Mouse (Mus musculus): ENCODE measurements at regions not wholly inside any gene's neighbourhood (a gene's known extent, or its start where the extent isn't known, plus 50 kb on each side); places are given as distances from the start of the nearest gene placed in this dataset.
A peak's percentile ranks its signal among the peaks of the same experiment; 100 is the strongest.

DNA sequence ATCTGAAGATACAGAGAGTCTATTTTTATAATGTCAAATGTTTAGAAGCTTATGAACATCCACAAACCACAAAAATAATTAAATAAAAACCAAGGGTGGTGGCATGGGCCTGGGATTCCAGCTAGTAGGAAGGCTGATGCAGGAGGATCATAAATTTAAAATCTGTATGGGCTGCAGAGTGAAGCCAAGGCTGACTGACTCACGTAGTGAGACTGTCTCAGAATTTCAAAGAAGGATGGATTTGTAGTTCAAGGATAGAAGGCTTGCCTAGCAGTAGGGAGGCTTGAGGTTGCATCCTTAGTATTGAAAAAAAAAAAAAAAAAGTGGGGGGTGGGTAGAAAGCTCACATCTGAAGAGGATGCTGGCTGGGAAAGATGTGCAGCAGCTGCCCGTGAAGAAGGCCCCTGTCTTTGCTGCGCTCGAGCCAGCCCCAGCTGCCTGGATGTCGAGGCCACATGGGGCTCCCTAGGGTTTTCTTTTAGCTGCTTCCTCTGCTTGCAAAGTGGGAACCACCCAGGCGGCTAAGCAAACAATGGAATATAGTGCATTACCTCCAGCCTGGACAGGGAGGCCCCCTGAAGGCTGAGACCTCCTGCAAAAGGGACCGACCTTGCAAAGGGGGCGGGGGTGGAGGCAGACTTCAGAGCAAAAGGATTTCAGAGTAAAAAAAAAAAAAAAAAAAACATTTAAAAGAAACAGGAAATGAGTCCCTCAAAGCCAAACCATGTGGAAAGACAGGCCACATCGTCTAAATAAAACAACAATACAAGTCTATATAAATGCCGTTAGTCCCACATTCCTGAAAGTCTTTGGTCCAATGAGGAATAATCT is 101.3 kb downstream of the Tmco5 start:
- peak in 1 of 2 experiments; percentile 35 for DNase-seq (ENCODE audit: low spot score in 2 of 2)

DNA sequence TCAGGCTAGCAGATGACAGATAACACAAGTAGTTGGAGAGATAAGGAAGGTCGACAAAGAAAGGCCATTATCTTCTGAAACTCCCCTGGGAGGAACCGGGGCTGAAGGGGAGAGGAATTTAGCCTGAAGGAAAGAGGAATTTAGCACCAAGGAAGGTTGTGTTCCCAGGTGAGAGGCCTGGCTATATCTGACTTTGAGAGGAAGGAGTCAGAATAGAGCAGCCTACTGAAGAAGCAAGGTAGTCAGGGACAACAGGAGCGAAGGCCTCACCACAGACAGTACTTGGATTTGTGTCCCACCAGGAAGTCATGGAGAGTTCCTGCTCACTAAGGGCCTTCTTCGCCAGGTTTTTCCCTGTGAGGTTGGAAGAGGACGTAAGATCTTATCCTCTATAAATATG is 102.2 kb downstream of the Tmco5 start:
- no peak for DNase-seq (ENCODE audit: low spot score in 2 of 2)

DNA sequence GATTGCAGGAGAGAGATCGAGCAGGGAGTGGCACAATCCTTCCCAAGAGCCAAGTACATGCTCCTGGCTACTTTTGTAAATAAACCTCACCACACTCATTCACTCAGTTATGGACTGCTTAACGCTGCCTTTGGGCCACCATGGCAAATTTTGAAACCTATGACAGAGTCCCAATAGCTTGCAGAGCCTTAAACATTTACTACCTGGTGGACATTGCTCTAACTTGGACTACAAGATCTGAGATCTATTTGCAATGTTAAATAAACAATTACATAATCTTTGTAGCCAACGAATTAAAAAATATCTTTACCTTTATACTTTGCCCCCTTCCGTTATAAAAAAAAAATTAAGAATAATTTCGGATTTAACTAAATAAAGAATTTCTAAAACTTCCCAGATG is 104.9 kb downstream of the Tmco5 start:
- DNase-seq (ENCODE audit: low spot score in 2 of 2), result no peak

DNA sequence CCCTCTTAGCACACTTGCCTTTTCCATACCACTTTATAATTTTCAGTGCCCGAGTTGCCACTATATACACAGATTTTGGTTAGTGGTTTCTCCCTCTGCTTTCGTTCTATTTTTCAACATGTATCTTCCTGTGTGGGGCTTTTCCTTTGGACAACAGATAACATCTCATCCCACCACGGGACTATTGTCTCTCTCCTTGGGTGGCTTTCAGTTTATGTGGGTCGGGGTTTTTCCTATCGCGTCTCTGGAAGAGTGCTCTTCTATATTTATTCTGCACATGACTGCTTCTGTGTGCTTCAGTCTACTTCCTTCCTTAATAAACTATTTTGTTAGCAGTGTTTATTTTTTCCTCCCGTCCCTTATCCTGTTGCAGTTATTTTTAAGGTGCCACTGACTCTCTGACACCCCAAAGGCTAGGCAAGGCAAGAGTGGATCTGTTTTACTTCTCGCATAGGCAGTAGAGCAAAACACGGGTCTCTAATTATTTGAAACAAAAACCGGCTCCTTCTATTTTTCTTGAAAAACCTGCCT is 105.4 kb downstream of the Tmco5 start:
- DNase-seq (ENCODE audit: low spot score in 2 of 2), result no peak

DNA sequence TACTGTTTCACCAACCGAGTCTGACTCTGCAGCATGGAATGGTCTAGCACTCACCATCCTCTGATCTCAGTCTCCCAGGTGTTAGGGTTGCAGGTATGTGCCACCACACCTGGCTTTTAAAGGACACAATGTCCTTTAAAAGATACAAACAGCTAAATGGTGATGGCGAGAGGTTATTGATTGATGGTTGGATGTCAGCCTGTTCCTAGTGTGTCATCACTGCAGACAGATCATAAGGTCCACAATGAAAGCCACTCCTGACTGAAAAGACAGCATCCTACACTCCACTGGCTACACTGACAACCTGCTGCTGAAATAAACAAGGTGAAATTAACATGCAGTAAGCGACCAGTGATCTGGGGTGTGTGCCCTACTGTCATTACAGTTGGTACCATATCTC is 106.1 kb downstream of the Tmco5 start:
- no peak for DNase-seq (ENCODE audit: low spot score in 2 of 2)

DNA sequence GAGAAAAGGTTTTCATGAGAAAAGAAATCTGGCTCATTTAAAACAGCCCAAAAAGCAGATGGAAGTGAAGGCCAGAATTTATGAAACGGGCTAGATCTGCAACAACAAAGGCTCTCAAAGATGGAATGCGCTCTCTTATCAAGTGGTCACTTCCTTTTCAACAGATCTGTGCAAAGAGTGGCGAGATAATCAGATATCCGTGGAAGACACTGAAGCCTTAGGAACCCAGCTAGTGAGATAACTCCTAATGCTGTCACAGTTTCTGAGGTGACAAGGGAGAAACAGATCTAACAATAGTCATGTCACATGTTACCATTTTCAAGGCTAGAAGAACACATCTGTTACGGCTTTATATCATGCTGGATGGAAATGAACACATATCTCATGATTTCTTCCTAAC is 107.1 kb downstream of the Tmco5 start:
- DNase-seq (ENCODE audit: low spot score in 2 of 2), result no peak

DNA sequence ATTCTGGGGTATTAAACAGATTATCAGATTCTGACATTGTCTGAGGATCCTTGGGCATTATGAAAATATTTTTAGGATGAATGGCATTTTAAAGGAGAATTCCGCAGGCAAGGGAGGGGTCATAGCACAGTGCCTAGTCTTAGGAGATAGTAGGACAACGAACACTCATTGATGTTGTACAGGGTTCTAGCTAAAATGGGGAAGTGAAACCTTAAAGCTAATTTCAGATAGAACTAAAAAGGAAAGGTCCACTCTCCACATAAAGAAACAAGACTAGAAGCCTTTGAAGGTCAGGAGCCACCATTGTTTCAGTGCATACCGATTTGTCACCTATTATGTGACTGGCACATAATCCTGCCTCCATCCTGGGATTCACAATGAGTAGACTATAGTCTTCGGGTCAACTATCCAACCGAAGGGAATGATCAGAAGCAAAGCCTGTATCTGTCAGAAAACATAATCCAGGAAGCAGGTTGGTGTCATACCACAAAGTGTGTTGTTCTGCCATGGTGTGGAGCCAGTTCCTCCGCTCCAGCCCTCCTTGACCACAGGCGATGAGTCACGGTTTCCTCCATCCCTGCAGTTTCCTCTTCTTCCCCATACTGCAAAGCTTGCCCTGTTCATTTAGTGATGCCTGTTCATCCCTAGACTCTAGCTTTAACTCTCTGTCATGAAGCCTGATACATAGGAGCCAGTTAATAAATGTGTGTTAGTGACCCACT is 110.6 kb downstream of the Tmco5 start:
- no peak for DNase-seq (ENCODE audit: low spot score in 2 of 2)

DNA sequence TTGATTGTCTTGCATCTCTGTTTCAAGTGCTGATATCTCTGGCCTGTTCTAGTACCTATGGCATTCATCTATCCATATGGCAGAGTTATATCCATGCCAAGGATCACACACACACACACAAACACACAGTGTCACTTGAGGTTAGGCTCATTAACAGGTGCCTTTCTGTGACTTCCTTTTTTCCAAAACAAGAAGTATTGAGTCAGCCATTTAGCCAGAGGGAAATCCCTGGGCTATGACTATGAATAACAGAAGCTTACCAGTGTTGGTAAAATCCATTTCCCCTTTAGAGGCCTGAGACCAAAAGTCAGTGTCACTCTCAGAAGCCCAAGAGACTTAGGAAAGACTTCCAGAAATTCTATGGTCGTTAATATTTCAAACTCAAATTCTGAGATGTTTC is 111.6 kb downstream of the Tmco5 start:
- DNase-seq (ENCODE audit: low spot score in 2 of 2), result no peak

DNA sequence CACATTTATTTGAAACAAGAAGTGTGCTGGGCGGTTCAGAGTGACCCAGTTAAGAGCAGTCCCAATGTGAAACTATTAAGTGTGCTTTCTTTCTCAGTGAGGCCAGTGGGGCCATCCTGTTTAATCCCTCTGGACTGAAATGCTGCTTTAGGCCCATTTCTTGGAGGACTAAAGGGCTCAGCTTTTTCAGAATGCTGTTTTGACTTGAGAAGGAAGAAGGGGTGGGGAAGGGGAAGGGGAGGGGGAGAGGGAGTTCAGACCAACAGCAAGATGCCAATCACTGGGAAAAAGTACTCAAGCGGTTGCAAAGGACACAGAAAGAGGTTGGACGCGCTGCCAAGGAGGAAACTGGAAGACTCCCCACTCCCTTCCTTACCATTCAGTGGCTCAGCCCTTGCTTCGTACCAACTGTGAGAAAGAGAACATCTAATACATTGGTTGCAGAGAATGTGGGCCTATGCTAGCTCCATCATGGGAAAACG is 113.1 kb downstream of the Tmco5 start:
- no peak for DNase-seq (ENCODE audit: low spot score in 2 of 2)

DNA sequence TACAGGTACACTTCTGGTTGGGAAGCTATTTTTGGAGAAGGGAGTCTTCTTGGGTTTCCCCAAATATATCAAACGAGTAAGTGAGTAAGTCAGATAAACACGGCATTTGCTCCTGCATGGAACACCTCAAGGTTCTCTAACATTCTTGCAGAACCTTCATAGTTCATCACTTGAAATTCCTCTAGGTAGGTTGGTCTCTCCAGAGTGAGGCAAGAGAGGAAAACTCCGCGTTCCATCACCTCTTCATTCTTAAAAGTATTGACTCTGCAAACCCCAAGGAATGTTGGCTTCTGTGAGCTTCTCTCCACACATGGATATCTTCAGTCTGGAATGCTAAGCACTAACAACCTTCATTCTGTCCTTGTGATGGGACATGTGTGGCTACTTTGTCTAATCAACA is 115.2 kb downstream of the Tmco5 start:
- no peak for DNase-seq (ENCODE audit: low spot score in 2 of 2)

DNA sequence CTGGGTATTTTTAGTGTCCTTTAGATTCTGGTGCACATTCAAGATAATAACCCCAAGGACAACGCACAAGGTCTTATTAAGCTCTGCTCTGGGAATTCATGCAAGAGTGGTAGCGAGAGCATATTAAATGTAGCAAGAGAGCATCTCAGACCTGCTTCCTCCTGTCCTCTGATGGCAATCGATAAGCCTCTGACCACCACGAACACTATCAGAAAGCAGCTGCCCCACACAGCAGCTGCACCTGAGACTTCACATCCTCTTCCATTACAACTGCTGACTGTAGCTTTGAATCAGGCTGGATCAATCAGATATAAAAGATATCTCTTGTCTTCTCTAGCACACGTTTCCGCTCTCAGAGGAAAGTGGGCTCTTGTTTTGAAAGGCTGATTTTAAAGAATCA is 117.8 kb downstream of the Tmco5 start:
- no peak for DNase-seq (ENCODE audit: low spot score in 2 of 2)

DNA sequence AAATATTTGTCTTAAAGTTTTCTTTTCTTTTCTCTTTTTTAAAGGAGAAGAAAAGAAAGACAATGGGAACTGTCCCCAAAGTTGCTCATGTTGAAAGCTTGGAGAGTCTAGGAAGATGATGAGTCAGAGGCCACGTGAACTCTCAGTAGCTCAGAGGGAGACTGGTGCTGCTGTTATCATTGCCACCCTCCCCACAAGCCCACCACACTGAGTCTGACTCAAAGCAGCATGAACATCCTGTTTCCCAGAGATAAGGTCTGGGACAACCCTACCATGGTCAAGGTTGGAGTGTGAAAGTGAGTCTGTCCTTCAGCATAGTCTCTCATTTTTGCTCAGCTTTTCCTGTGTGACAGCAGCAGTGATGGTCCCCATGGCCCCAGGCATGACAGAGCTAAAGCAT is 120.3 kb downstream of the Tmco5 start:
- DNase-seq (ENCODE audit: low spot score in 2 of 2), result no peak

DNA sequence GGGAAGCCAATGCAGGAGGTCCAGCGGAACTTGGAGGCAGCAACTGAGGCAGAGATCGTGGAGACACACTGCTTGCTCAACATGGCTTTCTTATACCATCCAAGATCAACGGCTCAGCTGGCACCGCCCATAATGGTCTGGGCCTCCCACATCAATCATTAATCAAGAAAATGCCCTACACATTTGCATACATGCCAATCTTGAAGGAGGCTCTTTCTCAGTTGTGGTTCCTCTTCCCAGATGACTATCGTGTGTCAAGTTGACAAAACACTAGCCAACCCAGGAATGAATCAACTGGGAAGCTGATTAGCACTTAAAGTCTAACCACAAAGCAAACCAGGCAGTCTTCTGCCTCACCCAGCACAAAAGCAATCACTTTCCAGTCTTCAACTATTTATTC is 121.1 kb downstream of the Tmco5 start:
- no peak for DNase-seq (ENCODE audit: low spot score in 2 of 2)

DNA sequence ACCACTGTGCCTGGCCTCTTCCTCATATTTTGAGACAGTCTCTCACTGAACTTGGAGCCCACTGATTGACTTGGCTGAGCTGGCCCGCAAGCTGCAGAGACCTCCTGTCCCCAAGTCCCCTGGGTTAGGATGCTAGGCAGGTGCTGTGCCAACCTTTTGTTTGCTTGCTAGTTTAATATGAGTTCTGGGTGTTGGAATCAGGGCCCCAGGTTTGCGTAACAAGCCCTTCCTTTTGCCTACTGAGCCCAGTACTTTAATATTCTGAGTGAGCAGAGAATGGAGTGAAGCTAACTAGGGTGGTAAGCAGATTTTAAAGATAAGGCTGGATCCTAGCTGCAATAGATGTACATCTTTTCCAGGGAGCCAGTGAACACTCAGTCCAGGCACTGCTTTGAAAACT is 117.2 kb upstream of the Spred1 start:
- no peak for DNase-seq (ENCODE audit: low spot score in 2 of 2)

DNA sequence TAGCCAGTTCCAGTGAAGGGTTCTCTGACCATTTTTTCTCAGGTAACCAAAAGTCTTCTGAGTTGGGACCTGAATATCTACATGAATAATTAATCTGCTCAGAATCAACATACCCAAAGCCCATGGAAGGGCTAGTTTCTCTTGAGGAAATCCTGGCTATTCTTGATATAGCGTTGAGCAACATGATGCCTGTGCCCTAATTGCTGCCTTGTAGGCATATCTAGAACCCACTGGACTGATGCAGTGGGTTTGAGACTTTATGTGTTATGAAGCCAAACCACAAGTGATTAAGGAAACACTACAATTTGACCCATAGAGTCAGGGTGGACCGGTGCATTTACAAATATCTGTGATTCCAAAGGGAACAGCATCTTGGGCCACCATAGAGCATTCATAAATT is 114.3 kb upstream of the Spred1 start:
- DNase-seq (ENCODE audit: low spot score in 2 of 2), result no peak

DNA sequence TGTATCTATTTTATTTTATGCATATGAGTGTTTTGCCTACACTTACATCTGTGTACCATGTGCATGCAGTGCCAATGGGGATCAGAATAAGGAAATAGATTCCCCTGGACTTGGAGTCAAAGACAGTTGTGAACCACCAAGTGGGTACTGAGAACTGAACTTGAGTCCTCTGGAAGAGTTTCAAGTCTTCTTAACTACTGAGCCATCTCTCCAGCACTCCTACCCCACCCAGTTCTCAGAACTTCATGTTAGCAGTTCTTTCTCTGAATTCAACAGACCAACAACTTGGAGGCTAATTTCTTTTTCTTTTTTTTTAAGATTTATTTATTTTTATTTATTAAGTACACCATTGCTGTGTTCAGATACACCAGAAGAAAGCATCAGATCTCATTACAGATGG is 112.3 kb upstream of the Spred1 start:
- DNase-seq (ENCODE audit: low spot score in 2 of 2), result no peak

DNA sequence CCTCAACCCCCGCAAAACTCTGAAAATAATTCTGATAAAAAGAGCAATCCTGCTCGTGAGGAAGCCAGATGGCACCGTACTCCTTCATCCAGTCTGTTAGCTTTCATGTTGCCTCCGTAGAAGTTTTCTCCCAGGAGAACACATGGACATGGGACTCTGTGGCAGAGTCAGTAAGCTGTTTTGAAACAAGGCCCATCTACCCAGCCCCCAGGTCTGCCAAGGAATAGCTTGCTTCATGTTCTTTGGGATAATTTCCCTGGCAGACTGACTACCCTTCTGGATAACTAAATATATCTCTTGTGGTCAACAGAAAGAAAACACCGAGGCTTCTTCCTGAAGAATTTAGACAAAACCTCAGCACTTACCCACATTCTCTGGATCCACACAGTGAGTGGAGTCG is 111.2 kb upstream of the Spred1 start:
- DNase-seq (ENCODE audit: low spot score in 2 of 2), result no peak

DNA sequence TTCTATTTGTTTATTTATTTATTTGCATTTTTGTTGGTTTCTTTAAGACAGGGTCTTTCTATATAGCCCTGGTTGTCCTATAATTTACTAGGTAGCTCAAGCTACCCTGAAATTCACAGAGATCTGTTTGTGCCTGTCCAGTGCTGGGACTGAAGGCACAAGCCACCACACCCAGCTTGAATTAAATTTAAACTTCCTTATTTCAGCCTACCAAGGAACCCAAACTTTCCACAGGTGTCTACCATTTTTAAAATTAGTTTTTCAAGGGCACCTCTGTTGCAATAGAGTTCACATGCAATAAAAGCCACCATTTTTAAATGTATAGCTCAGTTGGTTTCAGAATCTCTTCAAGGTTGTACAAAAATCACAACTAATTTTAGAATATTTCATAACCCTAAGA is 110.2 kb upstream of the Spred1 start:
- no peak for DNase-seq (ENCODE audit: low spot score in 2 of 2)

DNA sequence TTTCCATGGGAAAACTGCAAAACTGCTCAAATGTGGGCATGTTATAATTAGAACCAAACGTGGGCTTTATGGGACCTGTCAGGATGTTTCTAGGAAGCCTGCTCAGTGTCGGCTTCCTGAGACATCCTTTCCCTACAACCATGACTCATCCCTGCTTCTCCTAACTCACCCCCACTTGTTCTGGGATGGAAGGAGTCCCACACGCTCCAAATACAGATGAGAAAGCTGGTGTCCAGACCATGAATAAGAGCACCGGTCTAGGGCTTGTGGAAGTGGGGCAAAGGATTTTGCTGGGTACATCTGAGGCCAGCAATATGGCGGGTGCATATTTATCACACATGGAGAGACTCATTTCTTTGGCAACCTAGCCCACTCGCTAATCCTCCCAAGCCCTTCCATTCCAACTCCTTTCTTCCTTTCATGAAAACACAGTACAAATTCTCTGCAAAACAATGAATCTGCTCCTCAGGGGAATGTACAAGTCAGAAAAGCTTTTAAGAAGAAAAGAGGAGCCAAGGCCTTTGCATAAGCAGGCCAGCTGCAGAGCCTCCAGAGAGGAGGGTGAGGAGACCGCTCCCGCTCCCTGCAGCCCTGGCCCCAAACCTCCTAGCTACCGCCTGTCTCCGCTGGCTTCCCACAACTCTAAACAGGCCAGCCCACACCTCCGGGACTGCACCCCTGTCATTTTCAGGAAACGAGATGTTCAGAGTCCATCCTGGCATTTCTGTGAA is 103.1 kb upstream of the Spred1 start:
- no peak for DNase-seq (ENCODE audit: low spot score in 2 of 2)

DNA sequence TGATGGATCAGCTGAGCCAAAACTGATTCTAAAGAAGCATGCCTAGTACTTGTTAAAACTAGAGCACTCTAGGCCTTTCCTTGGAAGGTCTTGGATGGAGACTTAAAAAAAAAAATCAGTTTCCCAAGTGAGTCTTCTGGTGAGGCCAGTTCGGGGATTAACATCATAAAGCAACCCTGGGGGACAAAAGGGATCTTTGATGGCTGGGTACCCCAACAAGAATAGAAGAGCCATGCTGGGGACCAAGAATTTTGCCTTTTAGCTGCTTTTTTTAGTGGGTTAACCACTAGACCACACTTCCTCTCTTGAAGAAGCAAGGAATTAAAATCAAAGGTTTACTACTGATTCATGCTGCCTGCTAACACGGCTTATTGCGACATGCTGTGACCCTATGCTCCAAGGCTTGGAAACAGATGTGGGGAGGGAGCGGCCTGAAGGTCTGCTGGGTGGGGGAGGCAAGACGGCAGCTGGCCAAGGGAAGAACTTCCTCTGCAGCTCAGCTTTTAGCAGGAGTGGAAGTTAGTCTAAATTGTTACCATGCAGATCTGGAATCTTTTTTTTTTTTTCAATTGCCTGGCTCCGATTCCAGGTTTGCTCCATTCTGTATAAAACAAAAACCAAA is 102.1 kb upstream of the Spred1 start:
- peak in 1 of 2 experiments; percentile 32 for DNase-seq (ENCODE audit: low spot score in 2 of 2)

DNA sequence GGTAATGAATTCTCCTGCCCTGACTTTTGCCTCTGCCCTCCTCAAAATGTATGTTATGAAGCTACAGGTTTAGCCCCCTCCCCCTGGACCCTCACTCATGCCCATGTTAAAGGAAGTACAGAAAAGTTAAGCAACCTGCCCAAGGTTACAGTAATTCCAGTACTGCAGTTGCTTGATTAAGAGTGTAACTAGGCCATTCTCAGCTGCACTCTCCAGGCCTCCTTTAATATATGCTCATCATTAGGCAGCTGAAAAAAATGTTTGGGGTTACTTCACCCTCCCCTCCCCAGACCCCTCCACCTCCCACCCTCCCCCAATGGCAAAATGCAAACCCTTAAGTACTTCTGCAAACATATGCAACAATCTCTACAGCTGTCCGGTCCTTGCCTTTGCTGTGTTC is 101.6 kb upstream of the Spred1 start:
- DNase-seq (ENCODE audit: low spot score in 2 of 2), result no peak

DNA sequence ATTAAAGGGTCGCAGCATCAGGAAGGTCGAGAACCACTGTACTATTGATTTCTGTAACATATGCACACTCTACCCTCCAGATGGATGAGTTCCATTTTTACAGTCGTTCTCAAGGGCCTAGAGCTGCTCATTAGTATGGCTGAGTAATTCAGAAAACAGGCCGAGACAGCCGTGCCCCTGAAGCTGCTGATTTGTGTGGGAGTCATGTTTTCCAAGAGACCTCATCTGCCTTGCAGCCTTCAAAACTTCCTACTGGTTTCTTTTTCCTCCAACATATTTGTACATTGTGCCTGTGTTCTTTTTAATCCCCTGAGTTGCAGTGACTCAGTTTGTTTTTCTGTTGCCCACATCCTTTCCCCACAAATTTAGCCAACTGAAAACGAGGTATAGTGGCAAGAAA is 99.4 kb upstream of the Spred1 start:
- no peak for DNase-seq (ENCODE audit: low spot score in 2 of 2)

Measured in spleen, postnatal 10 days (tissue).